Mouse (Mus musculus): ENCODE results near the gene Rpain.

DNA sequence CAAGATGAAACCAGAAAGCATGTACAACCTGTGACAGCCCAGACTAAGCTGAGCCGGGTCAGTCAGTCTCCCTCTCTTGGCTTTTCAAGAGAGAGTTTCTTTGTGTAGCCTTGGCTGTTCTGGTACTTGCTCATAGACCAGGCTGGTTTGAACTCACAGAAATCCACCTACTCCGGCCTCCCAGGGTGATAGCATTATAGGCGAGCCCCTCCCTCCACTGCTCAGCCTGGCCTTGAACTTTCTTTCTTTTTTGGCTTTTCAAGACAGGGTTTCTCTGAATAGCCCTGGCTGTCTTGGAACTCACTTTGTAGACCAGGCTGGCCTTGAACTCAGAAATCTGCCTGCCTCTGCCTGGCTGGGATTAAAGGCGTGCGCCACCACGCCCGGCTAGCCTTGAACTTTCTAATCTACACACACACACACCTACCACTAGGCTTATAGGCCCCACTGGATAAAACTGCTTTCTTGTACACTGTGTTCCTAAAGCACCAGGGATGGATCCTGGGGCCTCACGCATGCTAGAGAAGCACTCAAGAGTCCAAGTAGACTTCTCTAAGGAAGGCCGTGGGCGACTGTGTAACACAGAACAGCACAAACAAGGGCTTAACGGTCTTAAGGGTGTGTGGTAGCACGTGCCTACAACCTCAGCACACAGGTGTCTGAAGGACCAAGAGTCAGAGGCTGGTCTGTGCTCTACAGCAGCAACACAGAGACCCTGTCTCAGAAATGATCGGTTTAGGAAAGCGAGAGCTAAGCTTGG, 10.9 kb downstream of the Rpain start:
- no peak for TF ChIP-seq POLR2A (IDR thresholded peaks at IDR 0.05; ENCODE audit: borderline replicate concordance, extremely low read depth, low read depth, low read length)
- TF ChIP-seq CTCF (IDR thresholded peaks at IDR 0.05; ENCODE audit: insufficient read depth, low read length): no peak
